Mouse (Mus musculus): ENCODE data around the gene Elk4.

GRCm38 (mm10) chr1:131970322-131970660, 37.1 kb upstream of the Elk4 start:
- TF ChIP-seq CTCF (IDR thresholded peaks at IDR 0.05; ENCODE audit: low read depth, low read length) = no peak
- TF ChIP-seq POLR2A (IDR thresholded peaks at IDR 0.05; ENCODE audit: borderline replicate concordance, low read depth, low read length) = no peak

Data from bone marrow macrophage, adult 2 months (primary cell).